Mouse (Mus musculus): ENCODE results near the gene Ccrl2. TPM values are rescaled to one million over a fixed set of nuclear protein-coding genes. Genes with fewer than 3 reads are reported as not detected.

The Ccrl2 gene
- polyA plus RNA-seq, 1 experiment from 2014 or later: 0.76 TPM

- no peak for DNase-seq (ENCODE audit: low spot score)
- Histone ChIP-seq H3K36me3 (replicated peaks; ENCODE audit: control insufficient read depth, insufficient read depth, low read depth, low read length) (no peaks in the 10 kb centered on the region), H3K4me3 (ENCODE audit: low read depth, low read length) (no peak overlapping the region), H3K9me3 (replicated peaks; ENCODE audit: control insufficient read depth, low read length) (no peaks in the 10 kb centered on the region), H3K27me3 (ENCODE audit: control insufficient read depth, insufficient read depth, low read length) (no peaks in the 10 kb centered on the region), H3K4me1 (ENCODE audit: control insufficient read depth, insufficient read depth, low read length) (no peaks in the 10 kb centered on the region), H3K4me2 (ENCODE audit: low read depth, low read length) (no peak overlapping the region), H3K9ac (replicated peaks; ENCODE audit: low read length) (no peak overlapping the region), H3K27ac (replicated peaks; ENCODE audit: low read depth, low read length) (no peak overlapping the region)
- 85% methylated on average over 4 of the region's 4 CpGs for WGBS
- ATAC-seq (replicated peaks; ENCODE audit: insufficient number of reproducible peaks, low FRiP score, low TSS enrichment, low read depth): no peak
These were observed 17.4 kb downstream of the Ccrl2 start for GRCm38 (mm10) chr9:111039966-111040365.

- no peak overlapping the region for H3K27ac ChIP-seq (replicated peaks; ENCODE audit: low read depth, low read length)
- no peaks in the 10 kb centered on the region for H3K27me3 ChIP-seq (ENCODE audit: control insufficient read depth, insufficient read depth, low read length)
- no peaks in the 10 kb centered on the region for H3K9me3 ChIP-seq (replicated peaks; ENCODE audit: control insufficient read depth, low read length)
- no peaks in the 10 kb centered on the region for H3K4me1 ChIP-seq (ENCODE audit: control insufficient read depth, insufficient read depth, low read length)
- no peak overlapping the region for H3K9ac ChIP-seq (replicated peaks; ENCODE audit: low read length)
- no peak overlapping the region for H3K4me3 ChIP-seq (ENCODE audit: low read depth, low read length)
- H3K4me2 ChIP-seq (ENCODE audit: low read depth, low read length): no peak overlapping the region
- DNase-seq (ENCODE audit: low spot score): no peak
- ATAC-seq (replicated peaks; ENCODE audit: insufficient number of reproducible peaks, low FRiP score, low TSS enrichment, low read depth): no peak
- WGBS: 88% methylated on average over 4 of the region's 4 CpGs
- no peaks in the 10 kb centered on the region for H3K36me3 ChIP-seq (replicated peaks; ENCODE audit: control insufficient read depth, insufficient read depth, low read depth, low read length)
These were observed 23.6 kb downstream of the Ccrl2 start for GRCm38 (mm10) chr9:111033717-111034116.

- DNase-seq (ENCODE audit: low spot score): no peak
- Histone ChIP-seq H3K27me3 (ENCODE audit: control insufficient read depth, insufficient read depth, low read length) (no peaks in the 10 kb centered on the region), H3K4me1 (ENCODE audit: control insufficient read depth, insufficient read depth, low read length) (no peaks in the 10 kb centered on the region), H3K4me2 (ENCODE audit: low read depth, low read length) (no peak overlapping the region), H3K9ac (replicated peaks; ENCODE audit: low read length) (no peak overlapping the region), H3K36me3 (replicated peaks; ENCODE audit: control insufficient read depth, insufficient read depth, low read depth, low read length) (no peaks in the 10 kb centered on the region), H3K9me3 (replicated peaks; ENCODE audit: control insufficient read depth, low read length) (no peaks in the 10 kb centered on the region), H3K4me3 (ENCODE audit: low read depth, low read length) (no peak overlapping the region), H3K27ac (replicated peaks; ENCODE audit: low read depth, low read length) (no peak overlapping the region)
- WGBS: 90% methylated on average over 10 of the region's 10 CpGs
- ATAC-seq (replicated peaks; ENCODE audit: insufficient number of reproducible peaks, low FRiP score, low TSS enrichment, low read depth): no peak
These were observed 30.5 kb downstream of the Ccrl2 start for GRCm38 (mm10) chr9:111026791-111027190.

GRCm38 (mm10) chr9:111019022-111019421 lies 38.3 kb downstream of the Ccrl2 start, which contains the start of gene Ltf:
TSS of gene Ltf (plus strand) at chr9:111019271.
- no peaks in the 10 kb centered on the region for H3K4me1 ChIP-seq (ENCODE audit: control insufficient read depth, insufficient read depth, low read length)
- no peak within 1 kb of the TSS for H3K4me3 ChIP-seq (ENCODE audit: low read depth, low read length)
- H3K27me3 ChIP-seq (ENCODE audit: control insufficient read depth, insufficient read depth, low read length): no peaks in the 10 kb centered on the region
- no peak within 1 kb of the TSS for H3K27ac ChIP-seq (replicated peaks; ENCODE audit: low read depth, low read length)
- H3K4me2 ChIP-seq (ENCODE audit: low read depth, low read length): no peak within 1 kb of the TSS
- H3K36me3 ChIP-seq (replicated peaks; ENCODE audit: control insufficient read depth, insufficient read depth, low read depth, low read length): no peaks in the 10 kb centered on the region
- 77% methylated on average over 5 of the region's 5 CpGs for WGBS
- ATAC-seq (replicated peaks; ENCODE audit: insufficient number of reproducible peaks, low FRiP score, low TSS enrichment, low read depth): no peak
- H3K9me3 ChIP-seq (replicated peaks; ENCODE audit: control insufficient read depth, low read length): no peaks in the 10 kb centered on the region
- no peak for DNase-seq (ENCODE audit: low spot score)
- H3K9ac ChIP-seq (replicated peaks; ENCODE audit: low read length): no peak within 1 kb of the TSS

GRCm38 (mm10) chr9:111015658-111016057 lies 41.7 kb downstream of the Ccrl2 start:
- Histone ChIP-seq H3K9me3 (replicated peaks; ENCODE audit: control insufficient read depth, low read length) (no peaks in the 10 kb centered on the region), H3K4me3 (ENCODE audit: low read depth, low read length) (no peak overlapping the region), H3K27me3 (ENCODE audit: control insufficient read depth, insufficient read depth, low read length) (no peaks in the 10 kb centered on the region), H3K36me3 (replicated peaks; ENCODE audit: control insufficient read depth, insufficient read depth, low read depth, low read length) (no peaks in the 10 kb centered on the region), H3K4me1 (ENCODE audit: control insufficient read depth, insufficient read depth, low read length) (no peaks in the 10 kb centered on the region), H3K9ac (replicated peaks; ENCODE audit: low read length) (no peak overlapping the region), H3K4me2 (ENCODE audit: low read depth, low read length) (no peak overlapping the region), H3K27ac (replicated peaks; ENCODE audit: low read depth, low read length) (no peak overlapping the region)
- WGBS: 79% methylated on average over 4 of the region's 4 CpGs
- ATAC-seq (replicated peaks; ENCODE audit: insufficient number of reproducible peaks, low FRiP score, low TSS enrichment, low read depth) (no peak), DNase-seq (ENCODE audit: low spot score) (no peak)

GRCm38 (mm10) chr9:111012041-111012440 lies 45.3 kb downstream of the Ccrl2 start:
- Histone ChIP-seq H3K4me3 (ENCODE audit: low read depth, low read length) (no peak overlapping the region), H3K27ac (replicated peaks; ENCODE audit: low read depth, low read length) (no peak overlapping the region), H3K4me1 (ENCODE audit: control insufficient read depth, insufficient read depth, low read length) (no peaks in the 10 kb centered on the region), H3K9ac (replicated peaks; ENCODE audit: low read length) (no peak overlapping the region), H3K4me2 (ENCODE audit: low read depth, low read length) (no peak overlapping the region), H3K9me3 (replicated peaks; ENCODE audit: control insufficient read depth, low read length) (no peaks in the 10 kb centered on the region), H3K27me3 (ENCODE audit: control insufficient read depth, insufficient read depth, low read length) (no peaks in the 10 kb centered on the region), H3K36me3 (replicated peaks; ENCODE audit: control insufficient read depth, insufficient read depth, low read depth, low read length) (no peaks in the 10 kb centered on the region)
- 75% methylated on average over 3 of the region's 3 CpGs for WGBS
- no peak for ATAC-seq (replicated peaks; ENCODE audit: insufficient number of reproducible peaks, low FRiP score, low TSS enrichment, low read depth)
- no peak for DNase-seq (ENCODE audit: low spot score)

- no peak overlapping the region for H3K4me2 ChIP-seq (ENCODE audit: low read depth, low read length)
- no peaks in the 10 kb centered on the region for H3K4me1 ChIP-seq (ENCODE audit: control insufficient read depth, insufficient read depth, low read length)
- no peaks in the 10 kb centered on the region for H3K27me3 ChIP-seq (ENCODE audit: control insufficient read depth, insufficient read depth, low read length)
- no peak overlapping the region for H3K27ac ChIP-seq (replicated peaks; ENCODE audit: low read depth, low read length)
- no peak for DNase-seq (ENCODE audit: low spot score)
- no peaks in the 10 kb centered on the region for H3K36me3 ChIP-seq (replicated peaks; ENCODE audit: control insufficient read depth, insufficient read depth, low read depth, low read length)
- no peaks in the 10 kb centered on the region for H3K9me3 ChIP-seq (replicated peaks; ENCODE audit: control insufficient read depth, low read length)
- ATAC-seq (replicated peaks; ENCODE audit: insufficient number of reproducible peaks, low FRiP score, low TSS enrichment, low read depth): no peak
- no peak overlapping the region for H3K9ac ChIP-seq (replicated peaks; ENCODE audit: low read length)
- no peak overlapping the region for H3K4me3 ChIP-seq (ENCODE audit: low read depth, low read length)
- WGBS: 82% methylated on average over 9 of the region's 9 CpGs
These were observed 45.8 kb downstream of the Ccrl2 start for GRCm38 (mm10) chr9:111011550-111011949.

GRCm38 (mm10) chr9:111009763-111010162 lies 47.6 kb downstream of the Ccrl2 start:
- H3K36me3 ChIP-seq (replicated peaks; ENCODE audit: control insufficient read depth, insufficient read depth, low read depth, low read length): no peaks in the 10 kb centered on the region
- no peak overlapping the region for H3K4me2 ChIP-seq (ENCODE audit: low read depth, low read length)
- H3K27me3 ChIP-seq (ENCODE audit: control insufficient read depth, insufficient read depth, low read length): no peaks in the 10 kb centered on the region
- no peaks in the 10 kb centered on the region for H3K9me3 ChIP-seq (replicated peaks; ENCODE audit: control insufficient read depth, low read length)
- no peak overlapping the region for H3K4me3 ChIP-seq (ENCODE audit: low read depth, low read length)
- no peak overlapping the region for H3K27ac ChIP-seq (replicated peaks; ENCODE audit: low read depth, low read length)
- no peaks in the 10 kb centered on the region for H3K4me1 ChIP-seq (ENCODE audit: control insufficient read depth, insufficient read depth, low read length)
- DNase-seq (ENCODE audit: low spot score): no peak
- no peak overlapping the region for H3K9ac ChIP-seq (replicated peaks; ENCODE audit: low read length)
- no peak for ATAC-seq (replicated peaks; ENCODE audit: insufficient number of reproducible peaks, low FRiP score, low TSS enrichment, low read depth)
- WGBS: 70% methylated on average over 3 of the region's 3 CpGs
